Mouse (Mus musculus): ENCODE measurements around the gene Pbld1. TPM values are rescaled to one million over a fixed set of nuclear protein-coding genes. Genes with fewer than 3 reads are reported as not detected.
A peak's percentile ranks its signal among the peaks of the same experiment; 100 is the strongest.

The Pbld1 gene
- polyA plus RNA-seq, 1 experiment from 2014 or later = 0.58 TPM

GRCm38 (mm10) chr10:63117583-63117982, 57.6 kb downstream of the Pbld1 start:
- WGBS = 95% methylated on average over 8 of the region's 8 CpGs
- Histone ChIP-seq H3K4me3 (replicated peaks; ENCODE audit: low read depth, low read length) (no peak overlapping the region), H3K9ac (replicated peaks; ENCODE audit: low read length) (no peak overlapping the region), H3K27ac (replicated peaks; ENCODE audit: low read depth, low read length) (no peak overlapping the region), H3K36me3 (ENCODE audit: control insufficient read depth, insufficient read depth, low read length) (no peaks in the 10 kb centered on the region), H3K4me1 (ENCODE audit: control insufficient read depth, insufficient read depth, low read length) (no peaks in the 10 kb centered on the region), H3K27me3 (ENCODE audit: control insufficient read depth, insufficient read depth, low read length) (no peaks in the 10 kb centered on the region), H3K9me3 (ENCODE audit: control insufficient read depth, low read length) (no peaks in the 10 kb centered on the region), H3K4me2 (ENCODE audit: low read length) (no peak overlapping the region)
- DNase-seq (no peak), ATAC-seq (ENCODE audit: low FRiP score, low TSS enrichment) (no peak)

- no peak overlapping the region for H3K4me3 ChIP-seq (replicated peaks; ENCODE audit: low read depth, low read length)
- H3K4me2 ChIP-seq (ENCODE audit: low read length) = no peak overlapping the region
- no peak for DNase-seq
- no peak overlapping the region for H3K9ac ChIP-seq (replicated peaks; ENCODE audit: low read length)
- no peak for ATAC-seq (ENCODE audit: low FRiP score, low TSS enrichment)
- H3K9me3 ChIP-seq (ENCODE audit: control insufficient read depth, low read length) = no peaks in the 10 kb centered on the region
- H3K4me1 ChIP-seq (ENCODE audit: control insufficient read depth, insufficient read depth, low read length) = no peaks in the 10 kb centered on the region
- H3K27me3 ChIP-seq (ENCODE audit: control insufficient read depth, insufficient read depth, low read length) = no peaks in the 10 kb centered on the region
- H3K27ac ChIP-seq (replicated peaks; ENCODE audit: low read depth, low read length) = no peak overlapping the region
- H3K36me3 ChIP-seq (ENCODE audit: control insufficient read depth, insufficient read depth, low read length) = no peaks in the 10 kb centered on the region
- 80% methylated on average over 14 of the region's 14 CpGs for WGBS
Observed at GRCm38 (mm10) chr10:63119916-63120315, 60.0 kb downstream of the Pbld1 start.

GRCm38 (mm10) chr10:63121961-63122360, 62.0 kb downstream of the Pbld1 start:
- Histone ChIP-seq H3K4me2 (ENCODE audit: low read length) (no peak overlapping the region), H3K36me3 (ENCODE audit: control insufficient read depth, insufficient read depth, low read length) (no peaks in the 10 kb centered on the region), H3K27ac (replicated peaks; ENCODE audit: low read depth, low read length) (no peak overlapping the region), H3K27me3 (ENCODE audit: control insufficient read depth, insufficient read depth, low read length) (no peaks in the 10 kb centered on the region), H3K9me3 (ENCODE audit: control insufficient read depth, low read length) (no peaks in the 10 kb centered on the region), H3K9ac (replicated peaks; ENCODE audit: low read length) (no peak overlapping the region), H3K4me3 (replicated peaks; ENCODE audit: low read depth, low read length) (no peak overlapping the region), H3K4me1 (ENCODE audit: control insufficient read depth, insufficient read depth, low read length) (no peaks in the 10 kb centered on the region)
- ATAC-seq (ENCODE audit: low FRiP score, low TSS enrichment) (no peak), DNase-seq (no peak)
- 85% methylated on average over 14 of the region's 14 CpGs for WGBS

- 28% methylated on average over 8 of the region's 8 CpGs for WGBS
- Histone ChIP-seq H3K4me1 (ENCODE audit: control insufficient read depth, insufficient read depth, low read length) (no peaks in the 10 kb centered on the region), H3K27ac (replicated peaks; ENCODE audit: low read depth, low read length) (no peak overlapping the region), H3K4me2 (ENCODE audit: low read length) (no peak overlapping the region), H3K36me3 (ENCODE audit: control insufficient read depth, insufficient read depth, low read length) (no peaks in the 10 kb centered on the region), H3K9ac (replicated peaks; ENCODE audit: low read length) (no peak overlapping the region), H3K9me3 (ENCODE audit: control insufficient read depth, low read length) (no peaks in the 10 kb centered on the region), H3K4me3 (replicated peaks; ENCODE audit: low read depth, low read length) (no peak overlapping the region), H3K27me3 (ENCODE audit: control insufficient read depth, insufficient read depth, low read length) (no peaks in the 10 kb centered on the region)
- peak; percentile 79 for DNase-seq
- ATAC-seq (ENCODE audit: low FRiP score, low TSS enrichment) = peak; percentile 80; the same call in 1 of the 2 replicates
Observed at GRCm38 (mm10) chr10:63122516-63122915, 62.6 kb downstream of the Pbld1 start.

GRCm38 (mm10) chr10:63123141-63123540, 63.2 kb downstream of the Pbld1 start:
- DNase-seq = no peak
- ATAC-seq (ENCODE audit: low FRiP score, low TSS enrichment) = no peak
- Histone ChIP-seq H3K36me3 (ENCODE audit: control insufficient read depth, insufficient read depth, low read length) (no peaks in the 10 kb centered on the region), H3K9me3 (ENCODE audit: control insufficient read depth, low read length) (no peaks in the 10 kb centered on the region), H3K27me3 (ENCODE audit: control insufficient read depth, insufficient read depth, low read length) (no peaks in the 10 kb centered on the region), H3K4me3 (replicated peaks; ENCODE audit: low read depth, low read length) (no peak overlapping the region), H3K4me1 (ENCODE audit: control insufficient read depth, insufficient read depth, low read length) (no peaks in the 10 kb centered on the region), H3K4me2 (ENCODE audit: low read length) (no peak overlapping the region), H3K27ac (replicated peaks; ENCODE audit: low read depth, low read length) (no peak overlapping the region), H3K9ac (replicated peaks; ENCODE audit: low read length) (no peak overlapping the region)
- WGBS = 92% methylated on average over 8 of the region's 8 CpGs

- ATAC-seq (ENCODE audit: low FRiP score, low TSS enrichment) (no peak), DNase-seq (no peak)
- no peak overlapping the region for H3K4me2 ChIP-seq (ENCODE audit: low read length)
- H3K4me1 ChIP-seq (ENCODE audit: control insufficient read depth, insufficient read depth, low read length) = no peaks in the 10 kb centered on the region
- H3K36me3 ChIP-seq (ENCODE audit: control insufficient read depth, insufficient read depth, low read length) = no peaks in the 10 kb centered on the region
- H3K27ac ChIP-seq (replicated peaks; ENCODE audit: low read depth, low read length) = no peak overlapping the region
- no peaks in the 10 kb centered on the region for H3K27me3 ChIP-seq (ENCODE audit: control insufficient read depth, insufficient read depth, low read length)
- H3K9me3 ChIP-seq (ENCODE audit: control insufficient read depth, low read length) = no peaks in the 10 kb centered on the region
- no peak overlapping the region for H3K4me3 ChIP-seq (replicated peaks; ENCODE audit: low read depth, low read length)
- no peak overlapping the region for H3K9ac ChIP-seq (replicated peaks; ENCODE audit: low read length)
- WGBS = 87% methylated on average over 10 of the region's 10 CpGs
Observed at GRCm38 (mm10) chr10:63124016-63124415, 64.1 kb downstream of the Pbld1 start.

GRCm38 (mm10) chr10:63125343-63125742, 65.4 kb downstream of the Pbld1 start:
- WGBS = 33% methylated on average over 11 of the region's 11 CpGs
- no peak overlapping the region for H3K9ac ChIP-seq (replicated peaks; ENCODE audit: low read length)

GRCm38 (mm10) chr10:63126116-63126515, 66.2 kb downstream of the Pbld1 start:
- Histone ChIP-seq H3K27me3 (ENCODE audit: control insufficient read depth, insufficient read depth, low read length) (no peaks in the 10 kb centered on the region), H3K4me3 (replicated peaks; ENCODE audit: low read depth, low read length) (no peak overlapping the region), H3K4me2 (ENCODE audit: low read length) (no peak overlapping the region), H3K36me3 (ENCODE audit: control insufficient read depth, insufficient read depth, low read length) (no peaks in the 10 kb centered on the region), H3K27ac (replicated peaks; ENCODE audit: low read depth, low read length) (no peak overlapping the region), H3K4me1 (ENCODE audit: control insufficient read depth, insufficient read depth, low read length) (no peaks in the 10 kb centered on the region), H3K9ac (replicated peaks; ENCODE audit: low read length) (no peak overlapping the region), H3K9me3 (ENCODE audit: control insufficient read depth, low read length) (no peaks in the 10 kb centered on the region)
- WGBS = 85% methylated on average over 4 of the region's 4 CpGs
- ATAC-seq (ENCODE audit: low FRiP score, low TSS enrichment) = no peak
- DNase-seq = no peak

More at GRCm38 (mm10) chr10:63125343-63125742, 65.4 kb downstream of the Pbld1 start:
- H3K9me3 ChIP-seq (ENCODE audit: control insufficient read depth, low read length) = no peaks in the 10 kb centered on the region
- H3K4me1 ChIP-seq (ENCODE audit: control insufficient read depth, insufficient read depth, low read length) = no peaks in the 10 kb centered on the region
- no peak overlapping the region for H3K4me3 ChIP-seq (replicated peaks; ENCODE audit: low read depth, low read length)
- no peaks in the 10 kb centered on the region for H3K27me3 ChIP-seq (ENCODE audit: control insufficient read depth, insufficient read depth, low read length)
- no peak overlapping the region for H3K27ac ChIP-seq (replicated peaks; ENCODE audit: low read depth, low read length)
- peak; percentile 21 for DNase-seq
- H3K36me3 ChIP-seq (ENCODE audit: control insufficient read depth, insufficient read depth, low read length) = no peaks in the 10 kb centered on the region
- no peak overlapping the region for H3K4me2 ChIP-seq (ENCODE audit: low read length)
- no peak for ATAC-seq (ENCODE audit: low FRiP score, low TSS enrichment)

GRCm38 (mm10) chr10:63127156-63127555, 67.2 kb downstream of the Pbld1 start:
- ATAC-seq (ENCODE audit: low FRiP score, low TSS enrichment) (no peak), DNase-seq (no peak)
- Histone ChIP-seq H3K36me3 (ENCODE audit: control insufficient read depth, insufficient read depth, low read length) (no peaks in the 10 kb centered on the region), H3K4me2 (ENCODE audit: low read length) (no peak overlapping the region), H3K9me3 (ENCODE audit: control insufficient read depth, low read length) (no peaks in the 10 kb centered on the region), H3K27me3 (ENCODE audit: control insufficient read depth, insufficient read depth, low read length) (no peaks in the 10 kb centered on the region), H3K4me3 (replicated peaks; ENCODE audit: low read depth, low read length) (no peak overlapping the region), H3K4me1 (ENCODE audit: control insufficient read depth, insufficient read depth, low read length) (no peaks in the 10 kb centered on the region), H3K9ac (replicated peaks; ENCODE audit: low read length) (no peak overlapping the region), H3K27ac (replicated peaks; ENCODE audit: low read depth, low read length) (no peak overlapping the region)
- WGBS = 90% methylated on average over 6 of the region's 6 CpGs
